Mouse (Mus musculus) kidney, adult 2 months (tissue): ENCODE measurements around the gene Rpp25l.

ENCODE experiments used
- CTCF ChIP-seq: fragments of 200-500 bp; conservative IDR thresholded peaks from 2 replicates; pipeline ENCODE4 v1.5.1; 2011; ENCODE audit warnings: low read depth, mild to moderate bottlenecking, control low read depth, low read length, moderate library complexity, mixed read lengths; ENCODE audit not compliant: insufficient read depth, insufficient read length
- POLR2A ChIP-seq: fragments of 200-500 bp; IDR thresholded peaks from one replicate; pipeline ENCODE4 v1.6.1; 2011; ENCODE audit warnings: low read depth, low read length, control low read depth

DNA sequence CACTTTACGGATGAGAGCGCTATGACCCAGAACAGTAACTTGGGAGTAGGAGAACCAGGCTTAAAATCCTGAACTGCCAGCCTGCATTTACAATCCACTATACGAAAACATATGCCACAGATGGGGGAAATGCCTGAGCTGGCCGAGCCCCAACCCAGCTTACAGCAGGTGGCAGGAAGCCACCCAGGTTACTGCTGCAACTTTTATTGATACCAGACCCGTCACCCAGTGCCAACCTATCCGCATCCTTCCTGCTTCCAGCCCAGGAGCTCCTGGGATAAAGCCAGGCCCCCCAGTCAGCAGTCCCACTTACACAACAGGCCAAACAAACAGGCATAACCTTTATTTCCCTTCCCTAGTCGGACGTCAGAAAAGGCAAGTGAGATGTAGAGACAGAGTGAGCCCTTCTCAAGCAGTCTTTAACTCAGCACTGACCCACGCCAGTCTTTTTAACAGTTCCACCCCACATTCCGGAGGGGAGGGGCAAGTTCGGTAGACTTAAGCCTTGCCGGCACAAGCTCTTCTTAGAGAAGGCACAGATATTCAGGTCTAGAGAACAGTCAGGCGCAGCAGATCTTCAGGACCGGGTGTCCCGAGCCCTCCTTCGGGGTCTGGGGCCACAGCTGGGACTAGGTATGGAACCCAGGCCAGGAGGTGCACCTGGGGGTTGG, 1.5 kb downstream of the Rpp25l start:
- TF ChIP-seq CTCF (no peak), POLR2A (no peak)
